ENCODE assay signal across 27 mouse cellular contexts in genomic region chr14:17990186-17990585, GRCm38 (mm10).
DNase-seq lines count a peak whose midpoint lies in the region; ATAC-seq lines count a peak whose summit lies in the region.
"Had no signal": no experiment of that assay in that cellular context is flagged by ENCODE, and none has a peak within 500 bp of the region (broad histone marks: within the 10 kb centered on the region; RNA-seq: fewer than 3 reads in every experiment).

No protein-coding gene starts in this region.

- no peak overlapping the region for H3K4me3 ChIP-seq in hindbrain, embryonic 15.5 days
- no peak overlapping the region for H3K4me3 ChIP-seq in hindbrain, embryonic 13.5 days
- H3K4me3 ChIP-seq in midbrain, embryonic 16.5 days (ENCODE audit: low read depth, low read length): no peak overlapping the region
- H3K4me3 ChIP-seq in midbrain, embryonic 10.5 days: no peak overlapping the region
- H3K4me3 ChIP-seq: forebrain, embryonic 10.5 days; forebrain, embryonic 13.5 days; gastrocnemius, adult 2 months; heart, embryonic 10.5 days; heart, embryonic 13.5 days; hindbrain, embryonic 12.5 days had no signal

- no peaks in the 10 kb centered on the region for H3K27me3 ChIP-seq in hindbrain, embryonic 15.5 days
- H3K27me3 ChIP-seq in hindbrain, embryonic 13.5 days: no peaks in the 10 kb centered on the region
- H3K27me3 ChIP-seq in midbrain, embryonic 16.5 days (ENCODE audit: control insufficient read depth, insufficient read depth, low read depth, low read length): no peaks in the 10 kb centered on the region
- H3K27me3 ChIP-seq in midbrain, embryonic 10.5 days (ENCODE audit: low read depth, poor library complexity, severe bottlenecking): no peaks in the 10 kb centered on the region
- H3K27me3 ChIP-seq: CH12.LX; forebrain, embryonic 13.5 days; heart, embryonic 13.5 days; hindbrain, embryonic 12.5 days; Patski had no signal

- no peak overlapping the region for H3K27ac ChIP-seq in hindbrain, embryonic 15.5 days (replicated peaks)
- H3K27ac ChIP-seq in hindbrain, embryonic 13.5 days: no peak overlapping the region
- H3K27ac ChIP-seq in midbrain, embryonic 16.5 days (ENCODE audit: low read length): no peak overlapping the region
- H3K27ac ChIP-seq in midbrain, embryonic 10.5 days (replicated peaks): no peak overlapping the region
- H3K27ac ChIP-seq: forebrain, embryonic 10.5 days; forebrain, embryonic 13.5 days; gastrocnemius, adult 2 months; heart, embryonic 10.5 days; heart, embryonic 13.5 days; hindbrain, embryonic 12.5 days had no signal

- H3K9ac ChIP-seq in hindbrain, embryonic 15.5 days: no peak overlapping the region
- H3K9ac ChIP-seq in hindbrain, embryonic 13.5 days: no peak overlapping the region
- no peak overlapping the region for H3K9ac ChIP-seq in midbrain, embryonic 16.5 days (ENCODE audit: low read depth, low read length)
- H3K9ac ChIP-seq: forebrain, embryonic 13.5 days; heart, embryonic 13.5 days; hindbrain, embryonic 12.5 days had no signal

- ATAC-seq in hindbrain, embryonic 15.5 days (ENCODE audit: low FRiP score, low read depth): 0 out of 2 replicates have a peak, but pooled peaks have one; percentile 54
- no peak for ATAC-seq in hindbrain, embryonic 13.5 days (ENCODE audit: low FRiP score)
- 0 out of 2 replicates have a peak, but pooled peaks have one; percentile 39 for ATAC-seq in midbrain, embryonic 16.5 days
- ATAC-seq in cerebellum, adult (ENCODE audit: insufficient number of reproducible peaks, low FRiP score, low TSS enrichment): no peak
- ATAC-seq: forebrain, embryonic 13.5 days; forebrain, embryonic 16.5 days; intestine, postnatal 0 days; Patski had no signal

- no peak overlapping the region for H3K4me2 ChIP-seq in hindbrain, embryonic 15.5 days
- no peak overlapping the region for H3K4me2 ChIP-seq in hindbrain, embryonic 13.5 days
- no peak overlapping the region for H3K4me2 ChIP-seq in midbrain, embryonic 16.5 days (ENCODE audit: low read length)
- H3K4me2 ChIP-seq: forebrain, embryonic 13.5 days; heart, embryonic 13.5 days; hindbrain, embryonic 12.5 days had no signal

- no peaks in the 10 kb centered on the region for H3K9me3 ChIP-seq in hindbrain, embryonic 15.5 days
- H3K9me3 ChIP-seq in hindbrain, embryonic 13.5 days: no peaks in the 10 kb centered on the region
- H3K9me3 ChIP-seq in midbrain, embryonic 16.5 days (replicated peaks; ENCODE audit: control insufficient read depth, low read length, poor library complexity, severe bottlenecking): no peaks in the 10 kb centered on the region
- H3K9me3 ChIP-seq in midbrain, embryonic 10.5 days (replicated peaks): no peaks in the 10 kb centered on the region
- H3K9me3 ChIP-seq: forebrain, embryonic 10.5 days; forebrain, embryonic 13.5 days; G1E; heart, embryonic 10.5 days; heart, embryonic 13.5 days; hindbrain, embryonic 12.5 days had no signal

- no peak for DNase-seq in midbrain, embryonic 10.5 days (ENCODE audit: low spot score)
- DNase-seq in retina, postnatal 7 days (ENCODE audit: low read depth, low spot score): peak; percentile 13
- DNase-seq: adrenal gland, adult 2 months; adrenal gland, postnatal 14 days; B cell, adult 2 months; cerebellum, adult 18-20 months; cerebellum, adult 9-10 months; cerebellum, postnatal 14 days; gastrocnemius, adult 2 months; gastrocnemius, postnatal 14 days; heart, adult 18-20 months; heart, postnatal 14 days; heart, postnatal 4 days had no signal

- H3K36me3 ChIP-seq in hindbrain, embryonic 15.5 days: no peaks in the 10 kb centered on the region
- no peaks in the 10 kb centered on the region for H3K36me3 ChIP-seq in hindbrain, embryonic 13.5 days
- no peaks in the 10 kb centered on the region for H3K36me3 ChIP-seq in midbrain, embryonic 16.5 days (ENCODE audit: control insufficient read depth, insufficient read depth, low read length)
- no peaks in the 10 kb centered on the region for H3K36me3 ChIP-seq in midbrain, embryonic 10.5 days
- H3K36me3 ChIP-seq: forebrain, embryonic 10.5 days; heart, embryonic 10.5 days; heart, embryonic 13.5 days; hindbrain, embryonic 12.5 days had no signal

- no peaks in the 10 kb centered on the region for H3K4me1 ChIP-seq in hindbrain, embryonic 15.5 days (replicated peaks)
- H3K4me1 ChIP-seq in hindbrain, embryonic 13.5 days (replicated peaks): no peaks in the 10 kb centered on the region
- no peaks in the 10 kb centered on the region for H3K4me1 ChIP-seq in midbrain, embryonic 16.5 days (ENCODE audit: control insufficient read depth, insufficient read depth, low read length)
- no peaks in the 10 kb centered on the region for H3K4me1 ChIP-seq in midbrain, embryonic 10.5 days
- H3K4me1 ChIP-seq: forebrain, embryonic 10.5 days; forebrain, embryonic 13.5 days; heart, embryonic 10.5 days; heart, embryonic 13.5 days; hindbrain, embryonic 12.5 days had no signal

- WGBS in hindbrain, embryonic 15.5 days: 72% methylated on average over 2 of the region's 2 CpGs
- 79% methylated on average over 2 of the region's 2 CpGs for WGBS in hindbrain, embryonic 13.5 days
- WGBS in midbrain, embryonic 16.5 days: 60% methylated on average over 2 of the region's 2 CpGs
- 71% methylated on average over 2 of the region's 2 CpGs for WGBS in midbrain, embryonic 10.5 days

Comparison
In these comparisons a context has a peak if more than half of its experiments do, and no peak if none do; other contexts are left out.
1. ATAC-seq: peak in hindbrain, embryonic 15.5 days (single experiment) and midbrain, embryonic 16.5 days (single experiment); none in hindbrain, embryonic 13.5 days (single experiment) and cerebellum, adult (single experiment).